Mouse (Mus musculus): Measurements from ENCODE around the gene Nav2.

DNA sequence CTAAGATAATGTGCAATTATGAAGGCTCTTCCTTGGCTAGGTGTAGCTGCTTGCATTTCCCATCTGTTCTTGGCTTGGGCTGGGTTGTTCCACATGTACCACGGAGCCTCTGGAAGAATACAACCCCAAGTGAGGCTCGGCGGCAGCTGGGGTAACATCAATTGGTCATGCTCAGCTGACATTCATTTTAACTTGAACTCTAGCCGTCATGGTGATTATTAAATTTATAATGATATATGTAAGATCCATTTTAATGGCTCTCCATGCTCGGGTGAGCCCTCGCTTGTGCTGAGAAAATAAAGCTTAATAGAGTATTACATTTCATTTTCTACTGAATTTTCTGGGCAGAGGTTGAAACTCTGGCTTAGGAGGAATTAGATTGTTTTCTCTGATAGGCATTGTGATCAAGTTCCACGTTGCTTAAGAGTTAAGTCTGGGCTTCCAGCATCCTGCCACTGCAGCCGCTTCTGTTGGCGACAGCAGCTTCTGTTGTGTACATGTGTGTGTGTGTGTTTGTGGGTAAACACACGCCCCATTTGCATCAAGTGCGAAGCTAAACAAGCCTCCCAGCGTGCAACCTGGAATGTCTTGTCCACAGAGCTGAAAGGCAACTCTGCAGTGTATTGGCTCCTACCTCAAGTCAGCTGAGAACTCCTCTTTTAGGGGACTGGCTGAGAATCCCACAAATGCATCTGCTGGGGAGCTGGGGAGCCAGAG, 57.4 kb downstream of the Nav2 start:
- TF ChIP-seq CTCF (IDR thresholded peaks at IDR 0.05) (no peak), EP300 (IDR thresholded peaks at IDR 0.05) (no peak)

All from lung, postnatal 0 days (tissue).